Mouse (Mus musculus) erythroblast, embryonic 14.5 days (primary cell): ENCODE results near the gene Vat1l. TPM values are rescaled to one million over a fixed set of nuclear protein-coding genes. Genes with fewer than 3 reads are reported as not detected.

Experiments
- H3K27me3 ChIP-seq: 2 replicates; pipeline ENCODE4 v1.6.1; 2012; ENCODE audit warnings: inconsistent platforms; ENCODE audit not compliant: control insufficient read depth
- H3K36me3 ChIP-seq: 2 replicates; pipeline ENCODE4 v1.6.1; 2012; ENCODE audit warnings: mild to moderate bottlenecking, inconsistent platforms; ENCODE audit not compliant: control insufficient read depth
- H3K4me1 ChIP-seq: 2 replicates; pipeline ENCODE4 v1.6.1; 2012; ENCODE audit warnings: inconsistent platforms; ENCODE audit not compliant: control insufficient read depth
- H3K4me3 ChIP-seq: replicated peaks from 2 replicates; pipeline ENCODE3; 2012; ENCODE audit warnings: moderate library complexity, mild to moderate bottlenecking, inconsistent platforms
- H3K9me3 ChIP-seq: 2 replicates; pipeline ENCODE4 v1.6.1; 2012; ENCODE audit warnings: low read length, inconsistent platforms, mixed read lengths; ENCODE audit not compliant: control insufficient read depth
- GATA1 ChIP-seq: IDR thresholded peaks from 2 replicates; pipeline ENCODE4 v1.6.1; 2012; ENCODE audit warnings: low read length, inconsistent platforms, mixed read lengths
- TAL1 ChIP-seq: IDR thresholded peaks from 3 replicates; pipeline ENCODE4 v1.6.1; 2012; ENCODE audit warnings: low read length, inconsistent platforms, mixed read lengths
- polyA plus RNA-seq: library from polyadenylated mRNA; stranded (reverse); fragments of >175 nt; gene quantifications from 2 replicates; pipeline ENCODE4 v1.2.3, GENCODE M21; 2012

Gene Vat1l
- polyA plus RNA-seq, 1 experiment: not detected

- H3K9me3 ChIP-seq: no peaks in the 10 kb centered on the region
- no peaks in the 10 kb centered on the region for H3K36me3 ChIP-seq
- H3K4me1 ChIP-seq: no peaks in the 10 kb centered on the region
- no peaks in the 10 kb centered on the region for H3K27me3 ChIP-seq
- TF ChIP-seq TAL1: no peak
- TF ChIP-seq GATA1: no peak
- no peak within 1 kb of the TSS for H3K4me3 ChIP-seq
Observed at GRCm38 (mm10) chr8:114417786-114418185, 212.4 kb downstream of the Vat1l start, which contains the start of gene Clec3a. Gene Clec3a (plus strand): TSS chr8:114418086.

GRCm38 (mm10) chr8:114418486-114418885 lies 213.1 kb downstream of the Vat1l start:
- H3K4me3 ChIP-seq: no peak overlapping the region
- H3K27me3 ChIP-seq: no peaks in the 10 kb centered on the region
- no peaks in the 10 kb centered on the region for H3K9me3 ChIP-seq
- no peaks in the 10 kb centered on the region for H3K36me3 ChIP-seq
- no peak for TF ChIP-seq GATA1
- TF ChIP-seq TAL1: no peak
- no peaks in the 10 kb centered on the region for H3K4me1 ChIP-seq

GRCm38 (mm10) chr8:114418904-114419303 lies 213.5 kb downstream of the Vat1l start:
- Histone ChIP-seq H3K27me3 (no peaks in the 10 kb centered on the region), H3K4me3 (no peak overlapping the region), H3K4me1 (no peaks in the 10 kb centered on the region), H3K36me3 (no peaks in the 10 kb centered on the region), H3K9me3 (no peaks in the 10 kb centered on the region)
- TF ChIP-seq TAL1: no peak
- TF ChIP-seq GATA1: no peak

GRCm38 (mm10) chr8:114421544-114421943 lies 216.1 kb downstream of the Vat1l start:
- TF ChIP-seq GATA1 (no peak), TAL1 (no peak)
- Histone ChIP-seq H3K4me3 (no peak overlapping the region), H3K4me1 (no peaks in the 10 kb centered on the region), H3K36me3 (no peaks in the 10 kb centered on the region), H3K9me3 (no peaks in the 10 kb centered on the region), H3K27me3 (no peaks in the 10 kb centered on the region)

Other genes with a start within 250 kb of the Vat1l start
- gene Nudt7, start 72.1 kb upstream of the Vat1l start, polyA plus RNA-seq: 0.16 TPM in 1 of 2 replicates, not detected in the other
- not detected in 2 replicates for gene Clec3a, start 212.5 kb downstream of the Vat1l start, polyA plus RNA-seq
- gene Wwox, start 234.0 kb downstream of the Vat1l start, polyA plus RNA-seq: 0.18 TPM in 2 replicates